In genomic region chr7:132701412-132701811, GRCm38 (mm10) we compare ENCODE assay signal across 21 mouse cellular contexts.
DNase-seq lines count a peak whose midpoint lies in the region; ATAC-seq and TF ChIP-seq lines count a peak whose summit lies in the region.
"Had no signal": no experiment of that assay in that cellular context is flagged by ENCODE, and none has a peak within 500 bp of the region (broad histone marks: within the 10 kb centered on the region; RNA-seq: fewer than 3 reads in every experiment).

No protein-coding gene starts in this region.

- WGBS in hindbrain, embryonic 10.5 days = 88% methylated on average over 3 of the region's 3 CpGs
- WGBS in hindbrain, embryonic 11.5 days = 86% methylated on average over 3 of the region's 3 CpGs
- 85% methylated on average over 3 of the region's 3 CpGs for WGBS in bone marrow, adult 2 months
- WGBS in lung, postnatal 0 days = 37% methylated on average over 3 of the region's 3 CpGs
- 70% methylated on average over 3 of the region's 3 CpGs for WGBS in olfactory bulb, adult 2 months
- WGBS in midbrain, embryonic 10.5 days = 88% methylated on average over 3 of the region's 3 CpGs

- H3K27ac ChIP-seq in hindbrain, embryonic 10.5 days = peak overlapping the region; percentile 57
- no peak overlapping the region for H3K27ac ChIP-seq in hindbrain, embryonic 11.5 days (ENCODE audit: low read depth, low read length)
- peak overlapping the region; percentile 82 for H3K27ac ChIP-seq in bone marrow, adult 2 months (ENCODE audit: control insufficient read depth, insufficient read depth, low read depth, low read length, poor library complexity)
- H3K27ac ChIP-seq in lung, postnatal 0 days (ENCODE audit: low read length) = no peak overlapping the region; the same call in 1 of the 2 replicates
- H3K27ac ChIP-seq in olfactory bulb, adult 2 months (ENCODE audit: insufficient read depth, low read depth, low read length) = peak overlapping the region; percentile 61; the same call in 1 of the 2 replicates
- no peak overlapping the region for H3K27ac ChIP-seq in midbrain, embryonic 10.5 days (replicated peaks)
- H3K27ac ChIP-seq: embryonic facial prominence, embryonic 15.5 days; forebrain, embryonic 10.5 days; hindbrain, embryonic 12.5 days had no signal

- no peak for DNase-seq in hindbrain, embryonic 10.5 days (ENCODE audit: low spot score)
- no peak for DNase-seq in hindbrain, embryonic 11.5 days (ENCODE audit: low spot score)
- DNase-seq in lung, postnatal 0 days (ENCODE audit: low spot score) = peak; percentile 66
- DNase-seq in kidney, adult 9 months = no peak
- DNase-seq in left cerebral cortex, adult 9 months (ENCODE audit: low spot score in 2 of 2) = no peak
- no peak for DNase-seq in midbrain, embryonic 10.5 days (ENCODE audit: low spot score)
- DNase-seq: adrenal gland, postnatal 14 days; cerebellum, adult 2 months; cerebellum, postnatal 10 days; embryo, embryonic 11 days; gastrocnemius, postnatal 36 days; heart, adult 18-20 months had no signal

- peaks cover 28% of the 10 kb centered on the region for H3K4me1 ChIP-seq in hindbrain, embryonic 10.5 days (replicated peaks)
- H3K4me1 ChIP-seq in hindbrain, embryonic 11.5 days (replicated peaks; ENCODE audit: control insufficient read depth, insufficient read depth, low read length) = no peaks in the 10 kb centered on the region
- peaks cover 3% of the 10 kb centered on the region; the same call in 1 of the 2 replicates for H3K4me1 ChIP-seq in bone marrow, adult 2 months (ENCODE audit: control insufficient read depth, insufficient read depth, low read length)
- H3K4me1 ChIP-seq in lung, postnatal 0 days (ENCODE audit: insufficient read depth, low read depth, low read length) = peaks cover 9% of the 10 kb centered on the region; the same call in 1 of the 2 replicates
- H3K4me1 ChIP-seq in olfactory bulb, adult 2 months (ENCODE audit: control insufficient read depth, insufficient read depth, low read length) = peaks cover 54% of the 10 kb centered on the region
- H3K4me1 ChIP-seq in midbrain, embryonic 10.5 days = peaks cover 4% of the 10 kb centered on the region

- no peak for ATAC-seq in hindbrain, embryonic 11.5 days (ENCODE audit: low FRiP score)
- peak; percentile 70 for ATAC-seq in lung, postnatal 0 days
- ATAC-seq: forebrain, embryonic 14.5 days; hindbrain, embryonic 16.5 days had no signal

- no peak overlapping the region for H3K9ac ChIP-seq in hindbrain, embryonic 11.5 days (ENCODE audit: low read depth, low read length)
- no peak overlapping the region for H3K9ac ChIP-seq in lung, postnatal 0 days (replicated peaks; ENCODE audit: low read depth)
- H3K9ac ChIP-seq: embryonic facial prominence, embryonic 15.5 days; heart, embryonic 12.5 days; hindbrain, embryonic 12.5 days had no signal

- no peak overlapping the region for H3K4me3 ChIP-seq in hindbrain, embryonic 10.5 days
- no peak overlapping the region for H3K4me3 ChIP-seq in hindbrain, embryonic 11.5 days (ENCODE audit: low read depth, low read length)
- no peak overlapping the region for H3K4me3 ChIP-seq in bone marrow, adult 2 months (replicated peaks; ENCODE audit: control insufficient read depth, low read depth, low read length)
- H3K4me3 ChIP-seq in lung, postnatal 0 days (ENCODE audit: low read depth, low read length) = no peak overlapping the region
- H3K4me3 ChIP-seq in olfactory bulb, adult 2 months (ENCODE audit: insufficient read depth, low read depth, low read length) = no peak overlapping the region
- H3K4me3 ChIP-seq in midbrain, embryonic 10.5 days = no peak overlapping the region
- H3K4me3 ChIP-seq: embryonic facial prominence, embryonic 15.5 days; erythroblast, embryonic 14.5 days; forebrain, embryonic 10.5 days; heart, embryonic 12.5 days; hindbrain, embryonic 12.5 days had no signal

- TF ChIP-seq POLR2A in bone marrow, adult 2 months (IDR thresholded peaks at IDR 0.05; ENCODE audit: borderline replicate concordance, control insufficient read depth, low read depth, low read length) = no peak
- no peak for TF ChIP-seq POLR2A in olfactory bulb, adult 2 months (IDR thresholded peaks at IDR 0.05; ENCODE audit: insufficient read depth, low read depth, low read length)

- H3K4me2 ChIP-seq in hindbrain, embryonic 11.5 days (replicated peaks; ENCODE audit: low read depth, low read length) = no peak overlapping the region
- H3K4me2 ChIP-seq in lung, postnatal 0 days (replicated peaks; ENCODE audit: low read depth, low read length) = no peak overlapping the region
- H3K4me2 ChIP-seq: embryonic facial prominence, embryonic 15.5 days; heart, embryonic 12.5 days; hindbrain, embryonic 12.5 days had no signal

- TF ChIP-seq CTCF in bone marrow, adult 2 months (IDR thresholded peaks at IDR 0.05; ENCODE audit: control insufficient read depth, insufficient read depth, low read length) = no peak
- no peak for TF ChIP-seq CTCF in lung, postnatal 0 days (IDR thresholded peaks at IDR 0.05)
- TF ChIP-seq CTCF in olfactory bulb, adult 2 months (IDR thresholded peaks at IDR 0.05; ENCODE audit: insufficient read depth, low read depth, low read length) = no peak

- no peaks in the 10 kb centered on the region for H3K27me3 ChIP-seq in hindbrain, embryonic 10.5 days (ENCODE audit: insufficient read depth, poor library complexity, severe bottlenecking)
- H3K27me3 ChIP-seq in hindbrain, embryonic 11.5 days (ENCODE audit: control insufficient read depth, insufficient read depth, low read length) = no peaks in the 10 kb centered on the region
- H3K27me3 ChIP-seq in lung, postnatal 0 days (replicated peaks; ENCODE audit: insufficient read depth, low read length) = no peaks in the 10 kb centered on the region
- no peaks in the 10 kb centered on the region for H3K27me3 ChIP-seq in midbrain, embryonic 10.5 days (ENCODE audit: low read depth, poor library complexity, severe bottlenecking)
- H3K27me3 ChIP-seq: embryonic facial prominence, embryonic 15.5 days; heart, embryonic 12.5 days; hindbrain, embryonic 12.5 days had no signal

- TF ChIP-seq EP300 in lung, postnatal 0 days (IDR thresholded peaks at IDR 0.05) = 0 out of 2 replicates have a peak, but pooled peaks have one; percentile 24

- H3K36me3 ChIP-seq in hindbrain, embryonic 10.5 days = no peaks in the 10 kb centered on the region
- H3K36me3 ChIP-seq in hindbrain, embryonic 11.5 days (ENCODE audit: control insufficient read depth, insufficient read depth, low read length) = no peaks in the 10 kb centered on the region
- H3K36me3 ChIP-seq in lung, postnatal 0 days (ENCODE audit: insufficient read depth, low read length) = no peaks in the 10 kb centered on the region
- no peaks in the 10 kb centered on the region for H3K36me3 ChIP-seq in midbrain, embryonic 10.5 days
- H3K36me3 ChIP-seq: embryonic facial prominence, embryonic 15.5 days; forebrain, embryonic 10.5 days; heart, embryonic 12.5 days; hindbrain, embryonic 12.5 days had no signal

- no peaks in the 10 kb centered on the region for H3K9me3 ChIP-seq in hindbrain, embryonic 10.5 days
- H3K9me3 ChIP-seq in hindbrain, embryonic 11.5 days (ENCODE audit: control insufficient read depth, low read length) = no peaks in the 10 kb centered on the region
- H3K9me3 ChIP-seq in lung, postnatal 0 days (ENCODE audit: low read length) = no peaks in the 10 kb centered on the region
- H3K9me3 ChIP-seq in midbrain, embryonic 10.5 days (replicated peaks) = no peaks in the 10 kb centered on the region
- H3K9me3 ChIP-seq: embryonic facial prominence, embryonic 15.5 days; forebrain, embryonic 10.5 days; hindbrain, embryonic 12.5 days had no signal

Comparison
In these comparisons a context has a peak if more than half of its experiments do, and no peak if none do; other contexts are left out.
1. H3K27ac ChIP-seq: peak in hindbrain, embryonic 10.5 days (single experiment), bone marrow, adult 2 months (single experiment) and olfactory bulb, adult 2 months (single experiment); none in hindbrain, embryonic 11.5 days (single experiment), lung, postnatal 0 days (single experiment) and midbrain, embryonic 10.5 days (single experiment).